Mouse (Mus musculus) MEL (cell line): ENCODE measurements around the gene Mocs1. TPM values are rescaled to one million over a fixed set of nuclear protein-coding genes. Genes with fewer than 3 reads are reported as not detected.
A peak's percentile ranks its signal among the peaks of the same experiment; 100 is the strongest.

ENCODE experiments used
- DNase-seq: peaks from one replicate; pipeline ENCODE4 v3.0.0; 2011; ENCODE audit warnings: low read depth, low spot score
- H3K27ac ChIP-seq: 2 replicates; pipeline ENCODE4 v1.5.1; 2012; ENCODE audit warnings: low read depth, mild to moderate bottlenecking, control low read depth, low read length, moderate library complexity; ENCODE audit not compliant: control insufficient read depth
- H3K27me3 ChIP-seq, 2 experiments: fragments of 150-350 bp in 1 of 2; sonication (generic) in 1 of 2; 2 replicates each; pipeline ENCODE4 v1.6.1; 2012; ENCODE audit warnings: low read length in 2 of 2, mild to moderate bottlenecking in 2 of 2, improper control_type of control experiment in 1 of 2, moderate library complexity in 1 of 2; ENCODE audit not compliant: insufficient read depth in 2 of 2, control insufficient read depth in 1 of 2
- H3K36me3 ChIP-seq, 2 experiments: 2 replicates each; pipeline ENCODE4 v1.6.1; 2012 to 2014; ENCODE audit warnings: low read length in 2 of 2, improper control_type of control experiment in 1 of 2, inconsistent platforms in 1 of 2, mild to moderate bottlenecking in 1 of 2; ENCODE audit not compliant: insufficient read depth in 2 of 2, control insufficient read depth in 1 of 2
- H3K4me1 ChIP-seq, 2 experiments: fragments of 150-350 bp in 1 of 2; sonication (generic) in 1 of 2; 2 replicates each; pipeline ENCODE4 v1.6.1; 2012; ENCODE audit warnings: low read length in 2 of 2, improper control_type of control experiment in 1 of 2, mild to moderate bottlenecking in 1 of 2; ENCODE audit not compliant: insufficient read depth in 2 of 2, control insufficient read depth in 1 of 2
- H3K4me3 ChIP-seq, 2 experiments: fragments of 150-350 bp in 1 of 2; sonication (generic) in 1 of 2; 2 replicates each; pipeline ENCODE4 v1.5.1; 2012; ENCODE audit warnings: low read depth in 2 of 2, low read length in 2 of 2, mild to moderate bottlenecking in 2 of 2, moderate library complexity in 2 of 2, control low read depth in 1 of 2, improper control_type of control experiment in 1 of 2; ENCODE audit not compliant: control insufficient read depth in 1 of 2, insufficient read depth in 1 of 2
- H3K79me2 ChIP-seq: 2 replicates; pipeline ENCODE4 v1.6.1; 2012; ENCODE audit warnings: mild to moderate bottlenecking, low read length, moderate library complexity; ENCODE audit not compliant: control insufficient read depth, poor library complexity, insufficient read depth
- H3K9ac ChIP-seq: 2 replicates; pipeline ENCODE4 v1.6.1; 2012; ENCODE audit warnings: low read depth, mild to moderate bottlenecking, control low read depth, low read length, moderate library complexity; ENCODE audit not compliant: control insufficient read depth, poor library complexity, severe bottlenecking
- H3K9me3 ChIP-seq: fragments of 150-350 bp; sonication (generic); replicated peaks from 2 replicates; pipeline ENCODE4 v1.6.1; 2012; ENCODE audit warnings: mild to moderate bottlenecking, low read length, improper control_type of control experiment, moderate library complexity; ENCODE audit not compliant: insufficient read depth
- CHD1 ChIP-seq: IDR thresholded peaks from 2 replicates; pipeline ENCODE4 v1.6.1; 2012; ENCODE audit warnings: low read depth, mild to moderate bottlenecking, inconsistent platforms, low read length, improper control_type of control experiment
- CTCF ChIP-seq, 3 experiments: IDR thresholded peaks in 2 of 3; conservative IDR thresholded peaks in 1 of 3; 2 replicates each; pipeline ENCODE4 v1.5.1; 2011 to 2012; ENCODE audit warnings: low read length in 3 of 3, low read depth in 2 of 3, mild to moderate bottlenecking in 2 of 3, improper control_type of control experiment in 1 of 3, inconsistent platforms in 1 of 3, mixed read lengths in 1 of 3, moderate library complexity in 1 of 3; ENCODE audit not compliant: control insufficient read depth in 1 of 3, insufficient read depth in 1 of 3, poor library complexity in 1 of 3, severe bottlenecking in 1 of 3
- EP300 ChIP-seq, 2 experiments: IDR thresholded peaks; 2 replicates each; pipeline ENCODE4 v1.6.1; 2011; ENCODE audit warnings: improper control_type of control experiment in 2 of 2, low read length in 2 of 2, low read depth in 1 of 2, mild to moderate bottlenecking in 1 of 2
- HCFC1 ChIP-seq: IDR thresholded peaks from 2 replicates; pipeline ENCODE4 v1.6.1; 2012; ENCODE audit warnings: low read depth, mild to moderate bottlenecking, inconsistent platforms, low read length, improper control_type of control experiment, moderate library complexity
- MAZ ChIP-seq: IDR thresholded peaks from 2 replicates; pipeline ENCODE4 v1.6.1; 2012; ENCODE audit warnings: low read depth, mild to moderate bottlenecking, inconsistent platforms, low read length, improper control_type of control experiment
- MXI1 ChIP-seq: IDR thresholded peaks from 2 replicates; pipeline ENCODE4 v1.6.1; 2011; ENCODE audit warnings: mild to moderate bottlenecking, low read depth, low read length, improper control_type of control experiment
- MYB ChIP-seq: IDR thresholded peaks from 2 replicates; pipeline ENCODE4 v1.6.1; 2011; ENCODE audit warnings: mild to moderate bottlenecking, low read depth, low read length, improper control_type of control experiment
- MYC ChIP-seq: IDR thresholded peaks from 2 replicates; pipeline ENCODE4 v1.6.1; 2011; ENCODE audit warnings: low read depth, mild to moderate bottlenecking, low read length, improper control_type of control experiment, moderate library complexity
- NELFE ChIP-seq: IDR thresholded peaks from 2 replicates; pipeline ENCODE4 v1.6.1; 2011; ENCODE audit warnings: low read depth, low read length, improper control_type of control experiment
- RAD21 ChIP-seq: IDR thresholded peaks from 2 replicates; pipeline ENCODE4 v1.6.1; 2011; ENCODE audit warnings: mild to moderate bottlenecking, low read depth, low read length, improper control_type of control experiment
- SMC3 ChIP-seq: IDR thresholded peaks from 2 replicates; pipeline ENCODE4 v1.6.1; 2011; ENCODE audit warnings: low read depth, low read length, improper control_type of control experiment
- USF1 ChIP-seq: IDR thresholded peaks from 2 replicates; pipeline ENCODE4 v1.6.1; 2014; ENCODE audit warnings: low read depth, mild to moderate bottlenecking, inconsistent platforms, low read length, improper control_type of control experiment, moderate library complexity
- USF2 ChIP-seq, 2 experiments: IDR thresholded peaks; 2 replicates each; pipeline ENCODE4 v1.6.1; 2011 to 2012; ENCODE audit warnings: improper control_type of control experiment in 2 of 2, low read length in 2 of 2, borderline replicate concordance in 1 of 2, inconsistent platforms in 1 of 2, low read depth in 1 of 2, mild to moderate bottlenecking in 1 of 2; ENCODE audit not compliant: insufficient read depth in 1 of 2
- ZC3H11A ChIP-seq: IDR thresholded peaks from 2 replicates; pipeline ENCODE4 v1.6.1; 2012; ENCODE audit warnings: low read depth, mild to moderate bottlenecking, inconsistent platforms, low read length, improper control_type of control experiment
- polyA plus RNA-seq, 2 experiments: library from polyadenylated mRNA; stranded (reverse) in 1 of 2; unstranded in 1 of 2; fragments of >175 nt in 1 of 2; fragments of >200 nt in 1 of 2; gene quantifications; 2 replicates each; pipeline versions ENCODE4 v1.2.1 to v1.2.4; 2012; ENCODE audit warnings: low replicate concordance in 2 of 2, low read depth in 1 of 2; ENCODE audit not compliant: insufficient read length in 2 of 2, insufficient read depth in 1 of 2, missing spikeins in 1 of 2
- total RNA-seq: library from RNA; depleted of rRNA; stranded (reverse); fragments of 300-350 nt; gene quantifications from 2 replicates; pipeline ENCODE4 v1.2.3, GENCODE M21; 2012

Gene Mocs1
- total and polyA plus RNA-seq, 3 experiments = 7.8 to 24.6 TPM; not detected in 1

GRCm38 (mm10) chr17:49423872-49424271, 4.3 kb upstream of the Mocs1 start:
- no peak for DNase-seq

GRCm38 (mm10) chr17:49427631-49428238, 427 bp upstream of the Mocs1 start:
- peak overlapping the region; percentile 38 for H3K9ac ChIP-seq
- TF ChIP-seq SMC3 = peak; percentile 30
- TF ChIP-seq CTCF (IDR thresholded peaks at IDR 0.05 in 2 of 3, conservative IDR thresholded peaks at IDR 0.05 in 1 of 3; ENCODE audit: control insufficient read depth in 1 of 3, insufficient read depth in 1 of 3, low read depth in 2 of 3, low read length in 3 of 3, poor library complexity in 1 of 3, severe bottlenecking in 1 of 3) = peak; percentile 40 to 79 (median 66)
- no peak for TF ChIP-seq NELFE
- TF ChIP-seq ZC3H11A = peak; percentile 10; the same call in 1 of the 2 replicates
- TF ChIP-seq RAD21 = peak; percentile 36
- H3K36me3 ChIP-seq = peaks cover 0 to 9% of the 10 kb centered on the region in 2 experiments; a peak in 2 of 4 replicates
- no peaks in the 10 kb centered on the region for H3K27me3 ChIP-seq
- DNase-seq = peak; percentile 78
- H3K79me2 ChIP-seq = peaks cover 4% of the 10 kb centered on the region
- no peak overlapping the region for H3K27ac ChIP-seq
- H3K9me3 ChIP-seq = no peaks in the 10 kb centered on the region
- peak overlapping the region; percentile 60 to 98 for H3K4me3 ChIP-seq
- H3K4me1 ChIP-seq = peaks cover 8 to 22% of the 10 kb centered on the region in 2 experiments; a peak in 3 of 4 replicates

More at GRCm38 (mm10) chr17:49423872-49424271, 4.3 kb upstream of the Mocs1 start:
- Histone ChIP-seq H3K27me3 (no peaks in the 10 kb centered on the region; a peak in 1 of 4 replicates), H3K9ac (no peak overlapping the region), H3K4me3 (no peak overlapping the region), H3K27ac (no peak overlapping the region), H3K4me1 (peaks cover 0 to 3% of the 10 kb centered on the region in 2 experiments; a peak in 1 of 4 replicates), H3K36me3 (no peaks in the 10 kb centered on the region), H3K9me3 (no peaks in the 10 kb centered on the region), H3K79me2 (peaks cover 4% of the 10 kb centered on the region)
- TF ChIP-seq USF1 (no peak), ZC3H11A (no peak), HCFC1 (no peak), EP300 (IDR thresholded peaks at IDR 0.05; ENCODE audit: low read depth in 1 of 2, low read length in 2 of 2) (no peak), CHD1 (no peak), MXI1 (no peak), MAZ (no peak), MYC (no peak), USF2 (IDR thresholded peaks at IDR 0.05; ENCODE audit: borderline replicate concordance in 1 of 2, insufficient read depth in 1 of 2, low read depth in 1 of 2, low read length in 2 of 2) (no peak), MYB (no peak), SMC3 (no peak)
